Mouse (Mus musculus) liver, postnatal 0 days (tissue): ENCODE results near the gene Ipcef1.

Experiments used
- CTCF ChIP-seq: sonication (generic); IDR thresholded peaks from 2 replicates; pipeline ENCODE4 v1.5.1; 2016; ENCODE audit warnings: antibody characterized with exemption, low read depth
- EP300 ChIP-seq: IDR thresholded peaks from 2 replicates; pipeline ENCODE4 v1.6.1; 2016; ENCODE audit warnings: antibody characterized with exemption, low read depth, mild to moderate bottlenecking

- TF ChIP-seq CTCF (no peak), EP300 (0 out of 2 replicates have a peak, but pooled peaks have one; percentile 10)
These were observed 161.8 kb downstream of the Ipcef1 start for GRCm38 (mm10) chr10:6890348-6891009.
